12 mouse cellular contexts compared by ENCODE assay signal in the genomic region with DNA sequence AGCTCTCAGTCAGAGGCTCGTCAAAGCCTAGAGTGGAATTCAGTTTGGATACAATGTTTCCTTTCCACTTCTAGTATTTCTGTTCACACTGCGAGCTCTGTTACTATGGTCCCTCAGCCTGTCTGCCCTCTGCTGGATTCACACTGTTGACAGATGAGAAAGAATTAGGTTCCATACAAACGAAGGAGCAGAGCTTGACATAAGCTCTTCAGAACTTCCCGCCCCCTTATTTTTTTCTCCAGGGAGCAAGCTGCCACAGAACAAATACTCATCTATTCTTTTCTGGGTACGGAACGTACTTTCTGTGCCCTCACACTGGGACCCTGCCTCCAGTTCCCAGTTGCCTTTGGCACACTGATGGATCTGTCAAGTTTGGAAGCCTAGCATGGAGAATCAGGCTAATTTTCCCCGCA.
DNase-seq lines count a peak whose midpoint lies in the region; ATAC-seq lines count a peak whose summit lies in the region.
"Had no signal": no experiment of that assay in that cellular context is flagged by ENCODE, and none has a peak within 500 bp of the region (broad histone marks: within the 10 kb centered on the region; RNA-seq: fewer than 3 reads in every experiment).

No protein-coding gene starts in this region.

- DNase-seq in midbrain, embryonic 14.5 days: peak; percentile 54
- no peak for DNase-seq in midbrain, embryonic 11.5 days (ENCODE audit: low spot score, missing footprints)
- DNase-seq in testis, postnatal 10 days (ENCODE audit: low spot score): peak; percentile 47
- DNase-seq in adrenal gland, postnatal 25 days: no peak
- DNase-seq: cerebellum, postnatal 36 days; heart, postnatal 14 days; thymus, postnatal 4 days had no signal

- H3K27me3 ChIP-seq in hindbrain, embryonic 13.5 days: peaks cover 11% of the 10 kb centered on the region; the same call in 1 of the 2 replicates
- H3K27me3 ChIP-seq in hindbrain, embryonic 12.5 days: no peaks in the 10 kb centered on the region
- no peaks in the 10 kb centered on the region for H3K27me3 ChIP-seq in midbrain, embryonic 14.5 days (ENCODE audit: control insufficient read depth, insufficient read depth, low read length)
- no peaks in the 10 kb centered on the region for H3K27me3 ChIP-seq in midbrain, embryonic 11.5 days (ENCODE audit: control insufficient read depth, insufficient read depth, low read length)
- peaks cover 2% of the 10 kb centered on the region; the same call in 1 of the 2 replicates for H3K27me3 ChIP-seq in hindbrain, embryonic 16.5 days (replicated peaks; ENCODE audit: control insufficient read depth, insufficient read depth, low read length)
- H3K27me3 ChIP-seq: kidney, embryonic 15.5 days; limb, embryonic 15.5 days had no signal

- H3K27ac ChIP-seq in hindbrain, embryonic 13.5 days: no peak overlapping the region
- H3K27ac ChIP-seq in hindbrain, embryonic 12.5 days: no peak overlapping the region
- no peak overlapping the region for H3K27ac ChIP-seq in midbrain, embryonic 14.5 days (replicated peaks; ENCODE audit: low read depth, low read length)
- no peak overlapping the region for H3K27ac ChIP-seq in midbrain, embryonic 11.5 days (ENCODE audit: low read depth, low read length)
- H3K27ac ChIP-seq in hindbrain, embryonic 16.5 days (ENCODE audit: low read depth, low read length): no peak overlapping the region
- H3K27ac ChIP-seq: kidney, embryonic 15.5 days; limb, embryonic 15.5 days had no signal

- H3K4me1 ChIP-seq in hindbrain, embryonic 13.5 days (replicated peaks): no peaks in the 10 kb centered on the region
- peaks cover 5% of the 10 kb centered on the region; the same call in 1 of the 2 replicates for H3K4me1 ChIP-seq in hindbrain, embryonic 12.5 days
- no peaks in the 10 kb centered on the region for H3K4me1 ChIP-seq in midbrain, embryonic 14.5 days (ENCODE audit: control insufficient read depth, insufficient read depth, low read length)
- no peaks in the 10 kb centered on the region for H3K4me1 ChIP-seq in midbrain, embryonic 11.5 days (ENCODE audit: control insufficient read depth, insufficient read depth, low read length)
- H3K4me1 ChIP-seq in hindbrain, embryonic 16.5 days (ENCODE audit: control insufficient read depth, insufficient read depth, low read depth, low read length): no peaks in the 10 kb centered on the region
- H3K4me1 ChIP-seq: kidney, embryonic 15.5 days; limb, embryonic 15.5 days had no signal

- H3K9ac ChIP-seq in hindbrain, embryonic 13.5 days: no peak overlapping the region
- H3K9ac ChIP-seq in hindbrain, embryonic 12.5 days: no peak overlapping the region
- no peak overlapping the region for H3K9ac ChIP-seq in midbrain, embryonic 14.5 days (replicated peaks; ENCODE audit: low read length)
- no peak overlapping the region for H3K9ac ChIP-seq in midbrain, embryonic 11.5 days (ENCODE audit: low read length)
- no peak overlapping the region for H3K9ac ChIP-seq in hindbrain, embryonic 16.5 days (ENCODE audit: low read depth, low read length)
- H3K9ac ChIP-seq: kidney, embryonic 15.5 days; limb, embryonic 15.5 days had no signal

- no peaks in the 10 kb centered on the region for H3K36me3 ChIP-seq in hindbrain, embryonic 13.5 days
- no peaks in the 10 kb centered on the region for H3K36me3 ChIP-seq in hindbrain, embryonic 12.5 days
- no peaks in the 10 kb centered on the region for H3K36me3 ChIP-seq in midbrain, embryonic 14.5 days (ENCODE audit: control insufficient read depth, insufficient read depth, low read length)
- H3K36me3 ChIP-seq in midbrain, embryonic 11.5 days (ENCODE audit: control insufficient read depth, insufficient read depth, low read length): no peaks in the 10 kb centered on the region
- H3K36me3 ChIP-seq in hindbrain, embryonic 16.5 days (ENCODE audit: control insufficient read depth, insufficient read depth, low read length): no peaks in the 10 kb centered on the region
- H3K36me3 ChIP-seq: kidney, embryonic 15.5 days; limb, embryonic 15.5 days had no signal

- H3K4me3 ChIP-seq in hindbrain, embryonic 13.5 days: no peak overlapping the region
- no peak overlapping the region for H3K4me3 ChIP-seq in hindbrain, embryonic 12.5 days
- H3K4me3 ChIP-seq in midbrain, embryonic 14.5 days (replicated peaks; ENCODE audit: low read depth, low read length): no peak overlapping the region
- no peak overlapping the region for H3K4me3 ChIP-seq in midbrain, embryonic 11.5 days (ENCODE audit: low read depth, low read length)
- no peak overlapping the region for H3K4me3 ChIP-seq in hindbrain, embryonic 16.5 days (ENCODE audit: low read length)
- H3K4me3 ChIP-seq: kidney, embryonic 15.5 days; limb, embryonic 15.5 days had no signal

- ATAC-seq in hindbrain, embryonic 13.5 days (ENCODE audit: low FRiP score): peak; percentile 59; the same call in 1 of the 2 replicates
- no peak for ATAC-seq in hindbrain, embryonic 12.5 days (ENCODE audit: low FRiP score)
- no peak for ATAC-seq in midbrain, embryonic 14.5 days (ENCODE audit: low FRiP score, low TSS enrichment)
- no peak for ATAC-seq in midbrain, embryonic 11.5 days (ENCODE audit: low FRiP score)
- peak; percentile 76 for ATAC-seq in hindbrain, embryonic 16.5 days

- H3K9me3 ChIP-seq in hindbrain, embryonic 13.5 days: no peaks in the 10 kb centered on the region
- no peaks in the 10 kb centered on the region for H3K9me3 ChIP-seq in hindbrain, embryonic 12.5 days (replicated peaks)
- H3K9me3 ChIP-seq in midbrain, embryonic 14.5 days (ENCODE audit: control insufficient read depth, low read length): no peaks in the 10 kb centered on the region
- no peaks in the 10 kb centered on the region for H3K9me3 ChIP-seq in midbrain, embryonic 11.5 days (ENCODE audit: control insufficient read depth, low read length)
- no peaks in the 10 kb centered on the region for H3K9me3 ChIP-seq in hindbrain, embryonic 16.5 days (ENCODE audit: control insufficient read depth, low read length)
- H3K9me3 ChIP-seq: kidney, embryonic 15.5 days; limb, embryonic 15.5 days had no signal

- 28% methylated on average over 7 of the region's 7 CpGs for WGBS in hindbrain, embryonic 13.5 days
- 37% methylated on average over 7 of the region's 7 CpGs for WGBS in hindbrain, embryonic 12.5 days
- 29% methylated on average over 7 of the region's 7 CpGs for WGBS in midbrain, embryonic 14.5 days
- 63% methylated on average over 7 of the region's 7 CpGs for whole genome bisulfite sequencing in midbrain, embryonic 11.5 days
- 29% methylated on average over 7 of the region's 7 CpGs for WGBS in hindbrain, embryonic 16.5 days

- H3K4me2 ChIP-seq in hindbrain, embryonic 13.5 days: no peak overlapping the region
- no peak overlapping the region for H3K4me2 ChIP-seq in hindbrain, embryonic 12.5 days (replicated peaks)
- H3K4me2 ChIP-seq in midbrain, embryonic 14.5 days (ENCODE audit: low read length): no peak overlapping the region
- H3K4me2 ChIP-seq in midbrain, embryonic 11.5 days: no peak overlapping the region
- no peak overlapping the region for H3K4me2 ChIP-seq in hindbrain, embryonic 16.5 days (ENCODE audit: low read length)
- H3K4me2 ChIP-seq: kidney, embryonic 15.5 days; limb, embryonic 15.5 days had no signal

Comparison
In these comparisons a context has a peak if more than half of its experiments do, and no peak if none do; other contexts are left out.
1. ATAC-seq: peak in hindbrain, embryonic 13.5 days (single experiment) and hindbrain, embryonic 16.5 days (single experiment); none in hindbrain, embryonic 12.5 days (single experiment), midbrain, embryonic 14.5 days (single experiment) and midbrain, embryonic 11.5 days (single experiment).
2. DNase-seq: peak in midbrain, embryonic 14.5 days (single experiment) and testis, postnatal 10 days (single experiment); none in midbrain, embryonic 11.5 days (single experiment) and adrenal gland, postnatal 25 days (single experiment).